Mouse (Mus musculus): ENCODE data around the gene Tbxa2r. TPM values are rescaled to one million over a fixed set of nuclear protein-coding genes. Genes with fewer than 3 reads are reported as not detected.
A peak's percentile ranks its signal among the peaks of the same experiment; 100 is the strongest.

Gene Tbxa2r
- total RNA-seq, 2 experiments from 2014 or later = 1.6 to 2.0 TPM

GRCm38 (mm10) chr10:81298369-81299100, 30.0 kb upstream of the Tbxa2r start:
- intact Hi-C loops (cut with DNase I) = no loop called here
- no peak for DNase-seq

GRCm38 (mm10) chr10:81299585-81300351, 28.8 kb upstream of the Tbxa2r start:
- DNase-seq = no peak
- intact Hi-C loops (cut with DNase I) = no loop called here

GRCm38 (mm10) chr10:81300352-81300907, 28.1 kb upstream of the Tbxa2r start:
- intact Hi-C loops (cut with DNase I) = no loop called here
- DNase-seq = no peak

GRCm38 (mm10) chr10:81301321-81301720, 27.2 kb upstream of the Tbxa2r start:
- intact Hi-C loops (cut with DNase I) = no loop called here

GRCm38 (mm10) chr10:81302288-81302687, 26.2 kb upstream of the Tbxa2r start:
- no peak for DNase-seq
- intact Hi-C loops (cut with DNase I) = no loop called here

More at GRCm38 (mm10) chr10:81301321-81301720, 27.2 kb upstream of the Tbxa2r start:
- no peak for DNase-seq

- DNase-seq = no peak
- intact Hi-C loops (cut with DNase I) = no loop called here
Observed at GRCm38 (mm10) chr10:81302781-81303218, 25.7 kb upstream of the Tbxa2r start.

GRCm38 (mm10) chr10:81303258-81303657, 25.3 kb upstream of the Tbxa2r start:
- DNase-seq = no peak

GRCm38 (mm10) chr10:81303761-81304160, 24.8 kb upstream of the Tbxa2r start:
- intact Hi-C loops (cut with DNase I) = no loop called here
- no peak for DNase-seq

More at GRCm38 (mm10) chr10:81303258-81303657, 25.3 kb upstream of the Tbxa2r start:
- intact Hi-C loops (cut with DNase I) = no loop called here

- DNase-seq = peak; percentile 65
- intact Hi-C loops (cut with DNase I) = no loop called here
Observed at GRCm38 (mm10) chr10:81304597-81305238, 23.8 kb upstream of the Tbxa2r start.

- no peak for DNase-seq
- intact Hi-C loops (cut with DNase I) = no loop called here
Observed at GRCm38 (mm10) chr10:81305663-81306062, 22.9 kb upstream of the Tbxa2r start.

- intact Hi-C loops (cut with DNase I) = no loop called here
- DNase-seq = no peak
Observed at GRCm38 (mm10) chr10:81306173-81306668, 22.3 kb upstream of the Tbxa2r start.

- DNase-seq = no peak
- intact Hi-C loops (cut with DNase I) = no loop called here
Observed at GRCm38 (mm10) chr10:81306837-81307682, 21.5 kb upstream of the Tbxa2r start.

GRCm38 (mm10) chr10:81309571-81309970, 19.0 kb upstream of the Tbxa2r start:
- no peak for DNase-seq
- intact Hi-C loops (cut with DNase I) = no loop called here

GRCm38 (mm10) chr10:81313581-81313980, 14.9 kb upstream of the Tbxa2r start:
- DNase-seq = no peak
- intact Hi-C loops (cut with DNase I) = no loop called here

GRCm38 (mm10) chr10:81314201-81314600, 14.3 kb upstream of the Tbxa2r start:
- DNase-seq = no peak
- intact Hi-C loops (cut with DNase I) = no loop called here

GRCm38 (mm10) chr10:81315587-81315986, 12.9 kb upstream of the Tbxa2r start:
- intact Hi-C loops (cut with DNase I) = no loop called here
- DNase-seq = no peak

- intact Hi-C loops (cut with DNase I) = no loop called here
- no peak for DNase-seq
Observed at GRCm38 (mm10) chr10:81316338-81317060, 12.0 kb upstream of the Tbxa2r start.

- no peak for DNase-seq
- intact Hi-C loops (cut with DNase I) = no loop called here
Observed at GRCm38 (mm10) chr10:81317273-81317672, 11.3 kb upstream of the Tbxa2r start.
